Mouse (Mus musculus) lung, embryonic 14.5 days (tissue): ENCODE data around the gene Kat6b. TPM values are rescaled to one million over a fixed set of nuclear protein-coding genes. Genes with fewer than 3 reads are reported as not detected.

Experiments
- ATAC-seq: fragments of 200-750 bp; cut with Nextera tagmentation; 2 replicates; pipeline ENCODE4 v1.8.0; 2017; ENCODE audit warnings: mild to moderate bottlenecking, moderate TSS enrichment, moderate library complexity; ENCODE audit not compliant: insufficient read depth
- DNase-seq: peaks from one replicate; pipeline ENCODE4 v3.0.0-alpha.2; 2015
- H3K27ac ChIP-seq: fragments of 300-500 bp; sonication (generic); 2 replicates; pipeline ENCODE4 v1.5.1; 2014; ENCODE audit warnings: low read depth, mild to moderate bottlenecking, moderate library complexity
- H3K27me3 ChIP-seq: fragments of 300-500 bp; sonication (generic); 2 replicates; pipeline ENCODE4 v1.6.1; 2014; ENCODE audit warnings: low read length, control low read depth; ENCODE audit not compliant: insufficient read depth
- H3K36me3 ChIP-seq: fragments of 300-500 bp; sonication (generic); 2 replicates; pipeline ENCODE4 v1.6.1; 2014; ENCODE audit warnings: control low read depth; ENCODE audit not compliant: insufficient read depth
- H3K4me1 ChIP-seq: fragments of 300-500 bp; sonication (generic); 2 replicates; pipeline ENCODE4 v1.6.1; 2014; ENCODE audit warnings: antibody characterized with exemption, control low read depth; ENCODE audit not compliant: insufficient read depth
- H3K4me2 ChIP-seq: fragments of 300-500 bp; sonication (generic); 2 replicates; pipeline ENCODE4 v1.6.1; 2014; ENCODE audit warnings: mild to moderate bottlenecking
- H3K4me3 ChIP-seq: fragments of 300-500 bp; sonication (generic); 2 replicates; pipeline ENCODE4 v1.5.1; 2014; ENCODE audit warnings: low read depth, low read length
- H3K9ac ChIP-seq: fragments of 300-500 bp; sonication (generic); 2 replicates; pipeline ENCODE4 v1.6.1; 2014
- H3K9me3 ChIP-seq: fragments of 300-500 bp; sonication (generic); 2 replicates; pipeline ENCODE4 v1.6.1; 2016; ENCODE audit warnings: low read depth, low read length, control low read depth
- CTCF ChIP-seq: IDR thresholded peaks from 2 replicates; pipeline ENCODE4 v1.5.1; 2016; ENCODE audit warnings: antibody characterized with exemption, low read depth
- WGBS: fragments of 180-500 bp; shearing (Covaris S2); extraction: QIAGEN DNeasy Blood & Tissue Kit; methylation state at CpG from one replicate; pipeline ENCODE4 v1.1.7; 2014; 5-methylcytosine and 5-hydroxymethylcytosine counted together
- polyA plus RNA-seq: library from polyadenylated mRNA; unstranded; fragments of >200 nt; fragmentation: Nextera tagmentation; extraction: Ambion mirVana; gene quantifications from 2 replicates; pipeline ENCODE4 v1.2.1, GENCODE M21; 2014

The Kat6b gene
- polyA plus RNA-seq, 1 experiment from 2014 or later = 14.2 TPM

- no peak overlapping the region for H3K27ac ChIP-seq
These were observed 126.5 kb downstream of the Kat6b start for GRCm38 (mm10) chr14:21607686-21608085.

GRCm38 (mm10) chr14:21608886-21609285, 127.7 kb downstream of the Kat6b start:
- Histone ChIP-seq H3K27me3 (no peaks in the 10 kb centered on the region), H3K36me3 (peaks cover 6% of the 10 kb centered on the region; the same call in 1 of the 2 replicates), H3K4me3 (no peak overlapping the region), H3K9me3 (no peaks in the 10 kb centered on the region), H3K27ac (no peak overlapping the region), H3K9ac (no peak overlapping the region), H3K4me2 (no peak overlapping the region), H3K4me1 (0 out of 2 replicates have a peak, but pooled peaks cover 4% of the 10 kb centered on the region)
- DNase-seq (no peak), ATAC-seq (no peak)
- TF ChIP-seq CTCF = no peak
- 27% methylated on average over 4 of the region's 4 CpGs for WGBS

More at GRCm38 (mm10) chr14:21607686-21608085, 126.5 kb downstream of the Kat6b start:
- no peaks in the 10 kb centered on the region for H3K9me3 ChIP-seq
- H3K4me1 ChIP-seq = 0 out of 2 replicates have a peak, but pooled peaks cover 7% of the 10 kb centered on the region
- ATAC-seq (no peak), DNase-seq (peak; percentile 23)
- H3K27me3 ChIP-seq = no peaks in the 10 kb centered on the region
- WGBS = 57% methylated on average over 4 of the region's 4 CpGs
- H3K4me3 ChIP-seq = no peak overlapping the region
- no peak overlapping the region for H3K9ac ChIP-seq
- H3K36me3 ChIP-seq = peaks cover 4% of the 10 kb centered on the region; the same call in 1 of the 2 replicates
- H3K4me2 ChIP-seq = no peak overlapping the region
- TF ChIP-seq CTCF = no peak

GRCm38 (mm10) chr14:21610224-21610623, 129.0 kb downstream of the Kat6b start:
- WGBS = 19% methylated on average over 3 of the region's 3 CpGs
- Histone ChIP-seq H3K9ac (no peak overlapping the region), H3K27me3 (no peaks in the 10 kb centered on the region), H3K4me1 (0 out of 2 replicates have a peak, but pooled peaks cover 4% of the 10 kb centered on the region), H3K36me3 (peaks cover 6% of the 10 kb centered on the region; the same call in 1 of the 2 replicates), H3K9me3 (no peaks in the 10 kb centered on the region), H3K27ac (no peak overlapping the region), H3K4me3 (no peak overlapping the region), H3K4me2 (no peak overlapping the region)
- ATAC-seq (peak; percentile 63; the same call in 1 of the 2 replicates), DNase-seq (peak; percentile 88)
- TF ChIP-seq CTCF = peak; percentile 82

GRCm38 (mm10) chr14:21613031-21613430, 131.8 kb downstream of the Kat6b start:
- Histone ChIP-seq H3K4me2 (no peak overlapping the region), H3K4me3 (no peak overlapping the region), H3K4me1 (peaks cover 4% of the 10 kb centered on the region; the same call in 1 of the 2 replicates), H3K9me3 (no peaks in the 10 kb centered on the region), H3K36me3 (peaks cover 6% of the 10 kb centered on the region; the same call in 1 of the 2 replicates), H3K27ac (no peak overlapping the region), H3K27me3 (no peaks in the 10 kb centered on the region), H3K9ac (no peak overlapping the region)
- ATAC-seq (no peak), DNase-seq (no peak)
- TF ChIP-seq CTCF = no peak
- WGBS = 77% methylated on average over 6 of the region's 6 CpGs

- H3K27ac ChIP-seq = no peak overlapping the region
- WGBS = 93% methylated on average over 5 of the region's 5 CpGs
These were observed 132.9 kb downstream of the Kat6b start for GRCm38 (mm10) chr14:21614103-21614502.

GRCm38 (mm10) chr14:21615853-21616252, 134.6 kb downstream of the Kat6b start:
- peaks cover 16% of the 10 kb centered on the region for H3K36me3 ChIP-seq
- no peaks in the 10 kb centered on the region for H3K9me3 ChIP-seq
- H3K4me2 ChIP-seq = no peak overlapping the region
- TF ChIP-seq CTCF = no peak
- no peak overlapping the region for H3K27ac ChIP-seq
- no peak overlapping the region for H3K9ac ChIP-seq
- no peak for ATAC-seq
- no peaks in the 10 kb centered on the region for H3K27me3 ChIP-seq
- WGBS = 89% methylated on average over 2 of the region's 2 CpGs
- no peaks in the 10 kb centered on the region; the same call in 1 of the 2 replicates for H3K4me1 ChIP-seq
- DNase-seq = no peak
- H3K4me3 ChIP-seq = no peak overlapping the region

More at GRCm38 (mm10) chr14:21614103-21614502, 132.9 kb downstream of the Kat6b start:
- H3K9me3 ChIP-seq = no peaks in the 10 kb centered on the region
- DNase-seq (no peak), ATAC-seq (no peak)
- no peak overlapping the region for H3K9ac ChIP-seq
- no peaks in the 10 kb centered on the region for H3K27me3 ChIP-seq
- no peak overlapping the region for H3K4me3 ChIP-seq
- H3K36me3 ChIP-seq = peaks cover 8% of the 10 kb centered on the region
- no peak overlapping the region for H3K4me2 ChIP-seq
- no peak for TF ChIP-seq CTCF
- no peaks in the 10 kb centered on the region; the same call in 1 of the 2 replicates for H3K4me1 ChIP-seq

GRCm38 (mm10) chr14:21617221-21617980, 136.2 kb downstream of the Kat6b start:
- Histone ChIP-seq H3K27me3 (no peaks in the 10 kb centered on the region), H3K9me3 (no peaks in the 10 kb centered on the region), H3K36me3 (peaks cover 16% of the 10 kb centered on the region), H3K9ac (no peak overlapping the region), H3K4me2 (peak overlapping the region; percentile 8; the same call in 1 of the 2 replicates), H3K4me1 (no peaks in the 10 kb centered on the region; the same call in 1 of the 2 replicates), H3K4me3 (no peak overlapping the region), H3K27ac (peak overlapping the region; percentile 51; the same call in 1 of the 2 replicates)
- 33% methylated on average over 4 of the region's 4 CpGs for WGBS
- DNase-seq (peak; percentile 65), ATAC-seq (no peak)
- TF ChIP-seq CTCF = no peak
